Mouse (Mus musculus): ENCODE results near the gene Slc28a3.

The Slc28a3 gene

DNA sequence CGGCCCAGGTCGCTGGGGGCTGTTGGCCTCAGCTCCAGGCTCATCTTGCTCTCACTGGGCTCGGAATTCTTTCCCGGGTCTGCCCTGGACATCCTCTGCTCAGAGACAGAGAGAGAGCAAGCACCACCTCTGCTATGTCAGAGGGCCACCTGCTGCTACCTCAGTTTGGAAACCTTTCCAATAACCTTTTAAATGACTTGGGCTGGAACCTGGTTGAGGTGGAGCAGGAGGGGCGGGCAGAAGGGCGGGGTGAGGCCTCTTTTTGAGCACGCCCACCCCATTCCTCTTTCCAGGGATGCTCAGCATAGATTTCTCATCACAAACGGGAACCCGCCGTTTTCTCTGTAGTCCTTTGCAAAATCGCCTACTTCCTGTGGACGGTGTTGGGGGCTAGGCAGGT, at the start of gene Slc28a3:
Gene Slc28a3, minus strand, starts transcription at position 162 of the 400 bp plus-strand sequence.
- no peak for DNase-seq (ENCODE audit: low spot score)

DNA sequence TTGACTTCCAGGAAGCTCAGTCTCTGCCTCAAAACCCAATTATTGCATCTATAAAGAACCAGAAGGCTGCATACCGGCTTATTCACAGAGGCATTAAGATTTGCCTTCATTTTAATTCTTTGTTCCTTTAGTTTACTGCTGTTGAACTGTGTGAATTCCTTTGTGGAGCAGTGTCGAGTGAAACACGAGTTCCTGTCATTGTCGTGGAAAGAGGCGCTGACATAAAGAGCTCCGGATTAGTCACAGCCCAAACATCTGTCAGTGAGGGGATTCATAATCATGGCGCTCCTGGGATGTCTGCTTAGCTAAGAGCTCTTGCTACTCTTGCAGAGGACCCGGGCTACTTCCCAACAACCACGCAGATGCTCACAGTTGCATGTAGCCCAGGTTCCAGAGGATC, 47.3 kb upstream of the Slc28a3 start:
- peak; percentile 30 for DNase-seq (ENCODE audit: low spot score)

DNA sequence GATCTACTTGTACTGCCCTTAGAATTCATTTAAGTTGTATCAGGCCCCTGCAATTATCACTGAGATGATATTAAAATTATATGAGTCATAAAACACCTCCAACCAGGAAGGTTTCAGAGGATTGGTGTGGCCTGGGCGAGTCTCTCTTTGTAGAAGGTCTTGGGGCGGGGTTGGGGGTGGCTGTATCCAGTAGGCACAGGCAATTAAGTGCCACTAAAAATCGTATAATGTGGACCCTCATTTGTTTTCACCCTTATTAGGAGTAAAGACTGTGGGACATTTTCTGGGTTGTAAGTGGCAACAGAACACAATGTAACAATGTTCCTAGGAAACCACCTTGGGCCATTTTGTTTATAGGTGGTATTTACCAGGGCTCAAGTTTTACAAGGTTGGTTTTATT, 46.2 kb upstream of the Slc28a3 start:
- no peak for DNase-seq (ENCODE audit: low spot score)

DNA sequence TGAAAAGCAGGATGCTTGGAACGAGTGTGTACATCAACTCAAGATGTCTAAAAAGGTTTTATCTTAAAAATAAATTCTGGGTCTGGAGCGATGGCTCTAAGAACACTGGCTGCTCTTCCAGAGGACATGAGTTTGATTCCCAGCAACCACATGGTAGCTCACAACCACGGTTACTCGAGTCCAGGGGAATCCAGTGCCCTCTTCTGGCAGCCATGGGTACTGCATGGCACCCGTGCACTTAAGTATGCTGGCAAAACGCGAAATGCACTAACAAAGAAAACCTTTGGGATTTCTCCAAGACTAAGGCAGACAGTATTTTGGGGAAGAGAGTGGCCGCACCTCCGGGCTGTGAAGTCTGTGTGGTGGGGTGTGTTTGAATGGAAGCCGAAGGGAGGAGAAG, 44.9 kb upstream of the Slc28a3 start:
- peak; percentile 32 for DNase-seq (ENCODE audit: low spot score)

DNA sequence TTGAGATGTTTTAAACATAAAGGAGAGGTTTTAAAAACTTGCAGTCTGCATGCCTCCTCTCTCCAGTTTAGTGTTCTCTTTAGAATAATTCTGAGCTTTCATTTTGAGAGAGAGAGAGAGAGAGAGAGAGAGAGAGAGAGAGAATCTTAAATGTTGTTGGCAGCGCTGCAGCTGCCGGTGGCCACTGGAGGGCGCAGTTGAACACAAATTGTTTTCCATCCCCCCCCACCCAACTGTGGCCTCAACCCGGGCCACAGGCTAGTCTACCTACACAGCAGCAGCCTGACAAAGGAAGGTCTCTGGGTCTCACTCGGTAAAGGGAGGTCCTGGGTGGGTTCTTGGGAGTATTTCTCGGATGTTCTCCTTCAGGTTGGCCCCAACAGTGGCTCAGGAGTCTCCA, 29.7 kb upstream of the Slc28a3 start:
- DNase-seq (ENCODE audit: low spot score): peak; percentile 79

DNA sequence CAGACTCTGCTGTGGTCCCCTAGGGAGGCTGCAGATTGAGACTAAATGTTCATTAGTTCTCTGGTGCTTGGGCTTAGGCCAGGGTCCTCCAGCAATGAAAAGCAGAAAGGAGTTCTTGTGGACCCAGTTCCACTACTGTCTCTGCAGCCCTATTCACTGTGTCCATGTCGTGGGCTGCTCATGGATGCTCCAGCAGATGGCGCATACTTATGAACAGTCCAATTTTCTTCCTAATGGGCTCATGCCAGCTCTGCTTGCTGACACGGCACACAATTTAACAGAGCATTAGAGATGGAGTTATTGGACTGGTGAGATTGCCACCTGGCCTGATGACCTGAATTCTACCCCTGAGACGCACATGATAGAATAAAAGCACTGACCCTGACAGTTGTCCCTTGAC, 28.3 kb upstream of the Slc28a3 start:
- peak; percentile 68 for DNase-seq (ENCODE audit: low spot score)

DNA sequence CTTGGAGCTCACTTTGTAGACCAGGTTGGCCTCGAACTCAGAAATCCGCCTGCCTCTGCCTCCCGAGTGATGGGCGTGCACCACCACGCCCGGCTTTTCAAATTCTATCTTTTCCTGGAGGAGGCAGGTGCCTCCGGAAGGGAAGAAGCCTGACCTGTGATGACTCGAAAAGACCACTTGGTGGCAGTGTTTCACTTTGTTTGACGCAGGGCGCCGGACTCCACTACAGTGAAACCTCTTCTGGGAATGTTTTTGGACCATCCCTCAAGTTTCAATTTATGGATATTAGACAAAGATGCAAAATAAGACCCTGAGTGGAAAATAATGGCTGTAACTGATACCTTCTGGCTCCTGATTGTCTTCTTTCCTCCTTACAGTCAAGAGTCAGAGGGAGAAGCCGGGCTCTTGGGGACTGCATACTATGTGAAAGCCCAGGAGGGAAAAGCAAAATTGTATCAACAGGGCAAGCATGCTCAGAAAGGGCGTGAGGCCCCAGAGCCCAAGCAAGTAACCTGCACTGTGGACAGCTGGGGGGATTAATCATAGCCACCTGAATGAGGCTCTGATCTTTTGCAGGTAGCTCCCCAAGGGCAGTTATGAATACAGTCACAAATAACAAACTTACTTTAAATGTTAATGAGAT, 26.8 kb upstream of the Slc28a3 start:
- peak; percentile 91 for DNase-seq (ENCODE audit: low spot score)

DNA sequence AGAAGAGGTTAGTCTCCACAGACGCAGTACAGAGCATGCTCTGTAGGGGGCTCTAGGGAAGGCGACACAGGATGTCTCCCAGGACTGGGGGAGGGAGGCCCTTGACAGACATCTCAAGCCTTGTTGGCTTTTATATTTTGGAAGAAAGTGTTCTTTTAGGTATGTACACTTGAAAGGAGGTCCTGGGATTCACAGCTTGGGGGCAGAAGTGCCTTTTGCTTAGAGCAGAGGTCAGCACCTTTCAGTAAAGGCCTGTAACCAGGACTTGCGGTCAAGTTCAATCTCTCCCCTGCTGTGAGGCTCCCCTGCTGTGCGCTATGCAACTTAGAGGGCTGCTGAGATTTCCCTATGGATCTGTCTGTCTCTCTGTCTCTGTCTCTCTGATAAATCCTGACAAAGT, 23.2 kb upstream of the Slc28a3 start:
- DNase-seq (ENCODE audit: low spot score): no peak

DNA sequence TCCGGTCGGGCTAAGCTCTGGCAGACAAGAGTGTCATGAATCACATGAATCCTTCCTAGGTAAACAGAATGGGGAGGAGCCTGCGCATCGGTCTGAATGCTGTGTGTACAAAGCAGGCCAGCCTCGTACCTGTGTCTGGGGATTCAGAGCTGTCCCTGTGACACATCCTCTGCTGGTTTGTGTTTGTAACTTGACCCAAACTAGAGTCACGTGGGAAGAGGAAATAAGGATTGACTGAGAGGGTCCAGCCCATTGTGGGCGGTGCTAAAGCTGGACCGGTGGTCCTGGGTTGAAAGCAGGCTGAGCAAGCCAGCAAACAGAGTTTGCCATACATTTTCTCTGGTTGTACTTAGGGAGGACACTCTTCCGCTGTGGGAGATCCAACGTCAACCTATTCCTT, 20.1 kb upstream of the Slc28a3 start:
- DNase-seq (ENCODE audit: low spot score): peak; percentile 65

DNA sequence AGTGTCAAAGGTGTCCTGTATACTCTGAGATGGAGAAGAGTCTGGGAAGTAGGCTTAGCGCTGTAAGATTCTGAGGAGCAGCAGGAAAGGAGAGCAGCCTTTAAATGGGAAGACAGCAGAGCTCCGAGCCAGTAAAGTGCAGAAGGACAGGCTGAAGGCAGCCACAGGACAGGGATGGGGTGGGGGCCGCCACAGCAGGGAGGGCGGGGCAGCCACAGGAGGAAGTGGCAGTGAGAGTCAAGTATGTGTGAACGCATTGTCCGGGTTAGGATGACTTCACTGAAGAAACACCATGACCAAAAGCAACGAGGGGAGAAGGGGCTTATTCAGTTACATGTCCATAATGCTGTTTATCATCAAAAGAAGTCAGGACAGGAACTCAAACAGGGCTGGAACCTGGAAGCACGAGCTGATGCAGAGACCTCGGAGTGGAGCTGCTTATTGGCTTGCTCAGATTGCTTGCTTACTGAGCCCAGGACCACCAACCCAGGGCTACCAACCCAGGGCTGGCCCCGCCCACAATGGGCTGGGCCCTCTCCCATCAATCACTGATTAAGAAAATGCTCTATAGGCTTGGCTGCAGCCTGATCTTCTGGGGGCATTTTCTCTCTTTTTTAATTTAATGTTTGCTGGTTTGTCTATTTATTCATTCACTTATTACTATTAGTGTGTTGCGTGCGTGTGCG, 18.8 kb upstream of the Slc28a3 start:
- DNase-seq (ENCODE audit: low spot score): peak; percentile 78

DNA sequence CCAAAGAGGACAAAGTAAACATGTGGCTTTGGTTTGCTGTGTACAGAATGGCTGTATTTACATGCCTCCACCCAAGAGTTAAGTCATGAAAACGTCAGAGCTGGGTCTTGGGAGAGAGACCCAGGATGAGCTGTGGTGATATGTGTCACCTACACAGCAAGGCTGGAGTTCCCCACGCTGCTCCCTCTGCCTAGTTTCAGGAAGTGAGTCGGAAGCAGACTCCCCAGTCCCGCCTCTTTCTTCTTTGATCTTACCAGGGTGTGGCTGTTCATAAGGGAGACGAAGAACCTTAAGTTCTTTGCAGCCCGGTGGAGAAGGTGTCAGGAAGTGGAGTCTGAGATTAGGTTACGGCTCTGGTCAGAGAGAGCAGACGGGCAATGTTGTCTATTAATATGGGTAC, 12.0 kb upstream of the Slc28a3 start:
- DNase-seq (ENCODE audit: low spot score): no peak

DNA sequence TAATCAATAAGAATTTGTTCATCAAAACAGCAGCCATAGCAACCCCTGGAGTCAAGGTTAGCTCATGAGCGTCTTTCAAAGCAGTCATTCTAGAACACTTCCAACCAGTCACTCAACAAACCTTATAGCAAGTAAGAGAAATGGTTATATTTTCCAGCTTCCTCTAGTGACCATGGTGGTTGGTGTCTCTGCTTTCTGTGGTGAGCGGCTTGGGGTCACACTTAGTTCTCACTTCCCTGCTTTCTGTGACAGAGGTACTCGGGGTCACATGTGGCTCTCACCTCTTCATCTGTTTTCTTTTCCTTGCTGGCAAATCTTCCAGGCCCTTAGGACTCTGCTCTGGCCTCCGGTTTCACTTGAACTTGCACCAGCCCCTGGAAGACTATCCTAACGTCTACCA, 8.6 kb upstream of the Slc28a3 start:
- no peak for DNase-seq (ENCODE audit: low spot score)

DNA sequence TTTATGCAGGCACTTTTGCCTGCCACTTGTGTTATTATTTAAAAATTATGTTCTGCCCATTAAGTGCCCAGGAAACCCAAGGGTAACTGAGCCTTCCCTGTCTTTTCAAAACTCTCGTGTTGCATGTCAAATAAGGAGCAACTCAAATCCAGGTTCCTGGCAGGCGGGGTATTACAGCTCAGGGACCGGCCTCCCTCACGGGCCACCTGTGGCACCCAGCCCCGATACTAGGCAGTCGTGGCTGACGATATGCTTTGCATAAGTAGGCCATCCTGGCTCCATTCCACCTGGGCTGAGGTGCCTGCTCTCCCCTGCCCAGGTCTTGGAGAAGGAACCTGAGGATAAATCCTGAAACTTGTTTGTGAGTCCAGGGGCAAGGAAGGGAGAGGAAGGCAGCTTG, 618 bp downstream of the Slc28a3 start:
- no peak for DNase-seq (ENCODE audit: low spot score)

DNA sequence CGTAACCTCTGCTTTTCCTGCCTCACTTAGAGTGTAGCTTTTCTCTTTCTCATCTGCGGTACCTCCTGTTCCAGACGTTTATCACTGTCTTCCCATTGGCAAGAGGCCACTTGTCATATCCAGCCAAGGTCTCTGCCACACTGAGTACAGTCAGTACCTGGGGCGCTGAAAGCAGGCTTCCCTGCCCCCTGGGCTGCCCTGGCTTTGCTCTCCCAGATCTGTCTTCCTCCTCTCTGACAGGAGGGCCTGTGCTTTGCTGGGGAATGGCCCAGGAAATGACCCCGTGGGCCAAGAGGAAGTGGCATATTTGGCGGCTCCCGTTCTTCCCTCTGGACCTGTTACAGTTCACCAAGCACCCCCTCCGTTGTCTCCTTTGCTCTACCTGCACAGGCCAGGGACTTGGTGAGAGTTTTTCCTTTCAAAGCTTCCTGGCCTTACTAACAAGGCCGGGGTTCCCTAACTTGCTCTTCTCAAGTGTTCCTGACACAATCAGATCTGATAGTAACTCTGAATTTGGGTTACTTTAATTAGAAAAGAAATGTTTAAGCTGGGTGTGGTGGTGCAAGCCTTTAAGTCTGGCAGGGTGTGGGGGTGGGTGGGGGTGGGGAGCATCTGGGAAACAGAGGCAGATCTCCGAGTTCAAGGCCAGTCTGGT, 9.3 kb downstream of the Slc28a3 start:
- no peak for DNase-seq (ENCODE audit: low spot score)

DNA sequence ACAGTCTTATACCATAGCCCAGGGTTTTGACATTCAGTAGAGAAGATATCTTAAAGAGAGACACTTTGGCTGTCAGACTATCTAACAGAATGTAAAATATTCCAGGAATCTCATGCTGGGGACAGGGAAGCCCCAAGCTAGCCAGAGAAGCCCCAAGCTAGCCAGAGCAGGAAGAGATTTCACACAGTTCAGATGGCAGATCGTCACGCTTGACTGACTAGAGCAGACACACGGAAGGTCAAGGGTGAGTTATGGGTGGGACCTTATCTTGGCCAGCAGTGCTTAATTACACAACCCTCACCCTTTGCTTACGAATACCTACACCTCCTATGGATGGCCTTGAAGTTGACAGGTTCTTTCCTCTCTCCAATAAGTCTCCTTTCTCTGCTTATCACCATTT, 12.1 kb downstream of the Slc28a3 start:
- DNase-seq (ENCODE audit: low spot score): peak; percentile 40

DNA sequence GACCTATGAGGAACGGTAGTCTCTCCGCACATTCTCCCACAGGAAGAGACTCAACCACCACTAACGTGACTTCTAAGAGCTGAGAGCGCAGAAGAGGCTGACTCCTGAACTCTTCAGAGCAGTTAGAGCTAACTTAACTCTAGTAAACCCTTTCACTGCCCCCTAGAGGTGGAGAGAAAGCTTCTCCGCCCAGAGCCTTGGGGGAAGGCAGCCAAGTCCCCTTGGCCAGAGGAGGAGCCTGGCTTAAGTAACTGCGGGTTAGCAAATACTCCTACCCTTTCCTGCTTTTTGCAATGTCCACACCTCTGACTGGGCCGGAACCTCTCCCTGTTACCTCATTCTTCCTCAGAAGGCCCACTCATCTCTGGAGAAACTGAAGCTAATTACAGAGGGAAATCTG, 17.5 kb downstream of the Slc28a3 start:
- DNase-seq (ENCODE audit: low spot score): peak; percentile 80

DNA sequence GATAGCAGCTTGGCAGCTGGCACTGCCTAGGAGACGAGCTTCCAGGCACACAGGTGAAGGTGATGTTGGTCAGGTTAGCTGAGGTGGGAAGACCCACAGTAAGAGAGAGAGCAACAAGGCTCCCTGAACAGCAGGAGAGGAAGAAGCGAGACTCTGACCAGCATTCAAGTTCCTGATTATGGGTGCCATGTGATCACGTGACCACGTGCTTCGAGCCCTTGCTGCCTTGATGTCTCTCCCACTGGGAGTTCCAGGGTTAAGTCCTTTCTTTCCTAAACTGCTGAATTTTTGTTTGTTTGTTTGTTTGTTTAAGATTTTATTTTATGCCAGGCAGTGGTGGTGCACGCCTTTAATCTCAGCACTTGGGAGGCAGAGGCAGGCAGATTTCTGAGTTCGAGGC, 18.8 kb downstream of the Slc28a3 start:
- no peak for DNase-seq (ENCODE audit: low spot score)

DNA sequence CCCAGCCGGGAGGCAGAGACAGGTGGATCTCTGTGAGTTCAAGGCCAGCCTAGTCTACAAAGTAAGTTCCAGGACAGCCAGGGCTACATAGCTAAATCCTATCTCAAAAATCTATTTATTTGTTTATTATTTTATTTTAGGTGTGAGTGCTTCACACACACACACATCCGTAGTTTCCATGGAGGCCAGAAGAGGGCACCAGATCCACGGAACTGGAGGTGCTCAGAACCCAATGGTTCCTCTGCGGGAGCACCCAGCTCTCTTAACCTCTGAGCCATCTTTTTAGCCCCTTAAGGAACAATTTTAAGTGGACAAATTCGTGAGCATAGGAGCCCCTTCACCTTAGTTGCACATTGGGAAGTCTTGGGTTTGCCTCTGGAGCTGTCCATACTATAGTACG, 20.0 kb downstream of the Slc28a3 start:
- DNase-seq (ENCODE audit: low spot score): peak; percentile 76

DNA sequence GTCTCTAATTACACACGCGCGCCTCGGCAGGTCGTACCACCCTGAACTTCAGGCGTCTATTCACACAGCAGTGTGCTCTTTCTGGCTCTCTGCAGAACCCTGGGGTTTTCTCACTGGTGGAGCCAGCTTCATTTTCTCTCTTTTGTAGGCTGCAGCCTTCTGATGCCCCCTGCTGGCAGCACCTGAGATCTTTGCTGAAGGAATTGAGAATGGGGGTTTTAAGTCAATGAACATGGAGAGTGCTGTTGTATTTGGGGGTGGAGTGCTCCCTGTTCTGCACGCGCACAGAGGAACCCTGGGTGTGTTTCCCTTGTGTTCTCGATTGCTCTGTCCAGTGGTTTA, 21.2 kb downstream of the Slc28a3 start:
- DNase-seq (ENCODE audit: low spot score): peak; percentile 91

DNA sequence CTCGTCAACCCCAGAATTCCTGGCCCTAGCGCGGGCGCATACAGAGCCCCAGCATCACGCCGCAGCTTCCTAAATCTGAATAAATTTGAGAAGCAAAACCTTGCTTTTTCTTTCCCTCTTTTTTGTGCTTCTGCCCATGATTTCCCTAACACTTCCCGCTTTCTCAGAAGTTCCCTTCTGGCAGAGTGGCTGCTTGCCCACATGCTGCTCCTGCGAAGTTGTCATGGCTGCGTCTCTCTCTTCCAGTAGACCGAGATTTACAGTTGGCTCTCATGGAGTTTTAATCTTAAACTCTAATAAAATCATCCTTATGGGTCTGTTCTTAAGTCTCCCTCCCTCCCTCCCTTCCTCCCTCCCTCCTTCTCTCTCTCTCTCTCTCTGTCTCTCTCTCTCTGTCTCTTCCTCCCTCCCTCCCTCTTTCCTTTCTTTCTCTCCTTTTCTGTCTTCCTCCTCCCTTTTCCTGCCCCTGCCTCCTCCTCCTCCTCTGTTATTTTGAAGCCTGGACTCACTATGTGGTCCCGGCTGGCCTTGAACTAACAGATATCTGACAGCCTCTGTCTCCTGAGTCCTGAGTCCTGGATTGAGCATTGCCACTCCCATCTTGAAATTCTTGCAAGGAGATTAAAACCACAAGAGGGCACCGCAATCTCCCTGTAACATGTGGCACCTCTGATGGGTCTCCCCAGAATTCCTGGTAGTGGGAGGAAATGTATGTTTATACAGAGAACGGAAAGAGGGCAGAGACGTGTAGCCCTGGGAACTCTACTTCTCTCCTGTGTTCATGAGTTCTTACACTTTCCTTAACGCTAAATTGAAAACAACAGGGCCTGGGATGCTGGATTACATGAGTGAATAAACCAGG, 21.8 kb downstream of the Slc28a3 start:
- no peak for DNase-seq (ENCODE audit: low spot score)

DNA sequence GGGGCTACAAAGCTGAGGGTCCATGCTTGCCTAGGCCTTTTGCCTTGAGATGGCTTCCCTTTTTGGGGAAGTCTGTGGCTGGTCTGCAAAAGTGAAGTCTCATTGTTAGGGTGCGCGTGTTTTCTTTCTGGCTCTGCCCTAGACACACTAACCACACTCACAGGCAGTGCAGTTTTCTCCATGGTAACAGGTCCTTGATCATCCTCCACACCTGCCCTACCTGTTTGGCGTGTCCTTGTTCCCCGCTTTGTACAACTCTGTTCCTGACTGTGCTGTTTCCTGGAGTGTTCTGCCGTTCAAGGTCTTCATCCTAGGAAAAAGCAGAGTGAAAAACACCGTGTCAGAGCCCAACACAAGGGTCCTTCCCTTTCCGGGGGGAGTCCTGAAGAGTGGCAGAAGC, 22.7 kb downstream of the Slc28a3 start:
- DNase-seq (ENCODE audit: low spot score): no peak

DNA sequence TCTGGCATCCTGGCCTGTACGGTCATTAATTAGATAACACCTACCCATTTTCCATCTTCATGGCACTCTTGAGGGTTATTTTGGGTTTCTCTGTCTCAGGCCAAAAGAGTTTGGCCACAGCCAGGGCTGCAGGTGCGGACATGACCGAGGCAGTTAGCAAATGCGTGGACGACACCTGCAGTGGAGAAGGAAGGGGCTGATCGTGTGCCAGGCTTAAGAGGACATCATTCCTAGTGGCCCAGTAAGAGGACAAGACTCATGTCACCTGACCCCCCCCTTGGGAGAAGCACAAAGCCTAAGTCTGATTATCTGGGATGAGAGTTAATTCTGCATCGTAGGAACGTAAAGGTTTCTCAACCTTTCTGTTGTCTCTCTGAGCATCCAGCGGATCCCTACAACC, 44.5 kb downstream of the Slc28a3 start:
- DNase-seq (ENCODE audit: low spot score): no peak
